Mouse (Mus musculus): ENCODE results near the gene Il25.
"Not testable (repeated sequence)": the region's sequence is repeated elsewhere in the genome, so short reads cannot be mapped to it uniquely, and the experiment has no call there.

Il25 gene

GRCm38 (mm10) chr14:54951587-54951986, 19.1 kb downstream of the Il25 start:
- no peak for DNase-seq (ENCODE audit: low read depth in 1 of 2, low spot score in 2 of 2)

GRCm38 (mm10) chr14:54953664-54954206, 21.2 kb downstream of the Il25 start:
- DNase-seq (ENCODE audit: low read depth in 1 of 2, low spot score in 2 of 2) = no peak

GRCm38 (mm10) chr14:54954474-54954873, 22.0 kb downstream of the Il25 start:
- DNase-seq (ENCODE audit: low read depth in 1 of 2, low spot score in 2 of 2) = no peak

GRCm38 (mm10) chr14:54955481-54955880, 23.0 kb downstream of the Il25 start:
- no peak for DNase-seq (ENCODE audit: low read depth in 1 of 2, low spot score in 2 of 2)

DNA sequence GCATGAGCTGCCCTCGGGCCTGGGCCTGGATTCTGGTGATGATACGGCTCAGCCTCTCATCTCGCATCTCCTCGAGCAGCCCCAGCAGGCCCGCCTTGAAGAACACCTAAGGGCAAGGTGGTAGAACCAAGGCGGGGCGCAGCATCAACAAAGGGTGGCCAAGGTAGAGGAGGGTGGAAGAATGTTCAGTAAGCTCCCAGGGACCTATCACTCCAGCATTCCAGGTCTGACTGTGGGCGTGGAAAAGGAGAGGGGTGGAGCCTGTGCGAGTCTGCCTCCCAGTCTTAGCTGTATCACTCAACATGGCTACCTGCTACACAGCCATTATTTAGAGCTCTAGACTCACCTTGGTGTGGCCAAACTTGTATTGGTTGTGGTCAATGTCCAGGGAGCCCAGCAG, 24.0 kb downstream of the Il25 start:
- DNase-seq (ENCODE audit: low read depth in 1 of 2, low spot score in 2 of 2) = no peak

GRCm38 (mm10) chr14:54958503-54958902, 26.0 kb downstream of the Il25 start:
- DNase-seq (ENCODE audit: low read depth in 1 of 2, low spot score in 2 of 2) = no peak

- DNase-seq (ENCODE audit: low read depth in 1 of 2, low spot score in 2 of 2) = no peak
Measured at GRCm38 (mm10) chr14:54959197-54959596, 26.7 kb downstream of the Il25 start.

DNA sequence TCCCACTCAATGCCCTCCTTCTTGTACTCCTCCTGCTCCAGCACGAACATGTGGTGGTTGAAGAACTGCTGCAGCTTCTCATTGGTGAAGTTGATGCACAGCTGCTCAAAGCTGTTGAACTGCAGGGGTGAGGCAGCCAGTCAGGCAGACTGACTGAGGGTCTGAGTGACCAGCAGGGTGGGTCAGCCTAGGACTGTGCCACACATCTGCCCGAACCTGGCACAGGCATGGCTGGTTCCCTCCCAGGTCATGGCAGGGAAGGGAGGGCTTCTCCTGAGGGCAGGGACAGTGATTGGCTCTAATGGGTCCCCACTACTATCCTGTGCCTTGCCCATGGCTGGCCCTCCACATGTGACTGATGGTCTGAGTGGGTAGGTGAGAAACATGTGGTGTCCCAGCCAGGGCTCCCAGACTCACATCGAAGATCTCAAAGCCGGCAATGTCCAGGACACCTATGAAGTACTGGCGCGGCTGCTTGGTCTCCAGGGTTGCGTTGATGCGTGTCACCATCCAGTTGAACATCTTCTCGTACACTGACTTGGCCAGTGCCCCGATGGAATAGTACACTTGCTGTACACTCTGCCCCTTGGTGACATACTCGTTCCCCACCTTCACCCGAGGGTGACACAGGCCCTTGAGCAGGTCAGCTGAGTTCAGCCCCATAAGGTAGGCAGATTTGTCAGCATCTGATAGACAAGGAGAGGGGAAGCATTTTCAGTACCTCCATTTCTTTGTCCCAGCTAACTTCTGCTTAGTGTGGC, 27.5 kb downstream of the Il25 start:
- DNase-seq (ENCODE audit: low read depth in 1 of 2, low spot score in 2 of 2) = not testable (repeated sequence)

GRCm38 (mm10) chr14:54960769-54961168, 28.3 kb downstream of the Il25 start:
- DNase-seq (ENCODE audit: low read depth in 1 of 2, low spot score in 2 of 2) = no peak

DNA sequence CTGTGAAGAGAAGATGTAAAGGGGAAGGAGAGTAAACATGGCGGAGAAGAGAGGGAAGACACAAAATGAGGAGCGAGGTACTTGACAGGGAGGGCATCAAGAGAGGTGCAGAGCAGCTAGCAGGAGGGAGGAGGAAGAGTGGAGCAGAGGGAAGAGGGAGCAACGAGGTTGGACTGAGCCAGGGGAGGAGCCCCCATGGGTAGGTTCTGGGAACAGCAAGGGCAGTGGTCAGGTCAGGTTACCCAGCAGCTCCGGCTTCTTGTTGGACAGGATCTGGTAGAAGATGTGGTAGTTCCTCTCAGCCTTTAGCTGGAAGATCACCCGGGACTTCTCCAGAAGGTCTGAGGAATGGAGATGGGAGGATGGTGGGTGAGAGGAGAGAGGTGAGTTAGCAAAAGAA, 29.0 kb downstream of the Il25 start:
- DNase-seq (ENCODE audit: low read depth in 1 of 2, low spot score in 2 of 2) = no peak

GRCm38 (mm10) chr14:54962714-54963113, 30.2 kb downstream of the Il25 start:
- DNase-seq (ENCODE audit: low read depth in 1 of 2, low spot score in 2 of 2) = no peak

- DNase-seq (ENCODE audit: low read depth in 1 of 2, low spot score in 2 of 2) = no peak
Measured at GRCm38 (mm10) chr14:54963727-54964126, 31.2 kb downstream of the Il25 start.

DNA sequence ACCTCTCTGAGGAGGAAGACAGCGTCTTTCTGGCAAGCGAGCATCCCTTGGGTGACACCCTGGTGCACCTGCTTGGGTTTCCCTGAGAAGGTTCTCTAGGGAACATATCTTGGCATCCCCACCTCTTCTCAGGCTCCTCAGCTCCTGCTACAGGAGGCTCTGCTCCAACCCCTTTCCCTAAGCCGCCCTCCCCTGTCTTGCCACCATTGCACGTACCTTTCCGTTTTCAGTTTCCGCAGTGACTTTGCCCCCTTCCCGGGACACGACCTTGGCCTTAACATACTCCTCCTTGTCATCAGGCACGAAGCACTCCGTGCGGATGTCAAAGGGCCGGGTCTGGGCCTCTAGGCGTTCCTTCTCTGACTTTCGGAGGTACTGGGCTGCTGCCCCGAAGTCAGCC, 32.5 kb downstream of the Il25 start:
- no peak for DNase-seq (ENCODE audit: low read depth in 1 of 2, low spot score in 2 of 2)

- DNase-seq (ENCODE audit: low read depth in 1 of 2, low spot score in 2 of 2) = no peak
Measured at GRCm38 (mm10) chr14:54965631-54966030, 33.1 kb downstream of the Il25 start.

GRCm38 (mm10) chr14:54966320-54966977, 34.0 kb downstream of the Il25 start, which contains the start of gene Myh6:
Gene Myh6, minus strand, starts transcription at chr14:54966927.
- no peak for DNase-seq (ENCODE audit: low read depth in 1 of 2, low spot score in 2 of 2)

DNA sequence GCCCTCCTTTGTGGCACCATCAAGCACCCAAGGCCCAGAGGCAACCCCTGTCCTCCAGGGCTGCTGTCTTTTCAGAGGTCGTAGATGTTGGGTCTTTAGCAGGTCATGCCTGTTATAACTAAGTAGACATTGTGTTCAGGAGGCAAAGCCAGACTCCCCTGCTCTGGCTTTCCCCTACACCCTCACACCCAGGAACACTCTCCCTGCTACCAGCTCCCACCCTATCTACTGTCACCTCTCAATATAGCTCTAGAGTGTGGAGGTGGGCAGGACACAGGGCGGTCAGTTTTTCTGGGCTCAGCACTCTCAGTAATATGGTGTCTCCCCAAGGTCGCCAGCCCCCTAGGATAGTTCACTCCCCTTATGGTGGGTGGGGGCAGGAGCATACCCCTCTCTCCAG, 35.4 kb downstream of the Il25 start:
- no peak for DNase-seq (ENCODE audit: low read depth in 1 of 2, low spot score in 2 of 2)

GRCm38 (mm10) chr14:54968344-54968743, 35.8 kb downstream of the Il25 start:
- no peak for DNase-seq (ENCODE audit: low read depth in 1 of 2, low spot score in 2 of 2)

DNA sequence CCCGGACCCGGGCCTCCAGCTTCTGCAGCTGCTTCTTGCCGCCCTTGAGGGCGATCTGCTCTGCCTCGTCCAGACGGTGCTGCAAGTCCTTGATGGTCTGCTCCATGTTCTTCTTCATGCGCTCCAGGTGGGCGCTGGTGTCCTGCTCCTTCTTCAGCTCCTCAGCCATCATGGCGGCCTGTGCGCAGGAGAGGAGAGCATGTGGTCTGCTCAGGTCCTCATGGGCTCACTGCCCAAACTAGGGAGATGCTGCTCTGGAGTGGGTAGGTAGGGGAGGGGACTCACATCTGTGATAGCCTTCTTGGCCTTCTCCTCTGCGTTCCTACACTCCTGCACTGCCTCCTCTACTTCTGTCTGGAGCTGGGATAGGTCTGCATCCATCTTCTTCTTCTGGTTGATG, 40.3 kb downstream of the Il25 start:
- DNase-seq (ENCODE audit: low read depth in 1 of 2, low spot score in 2 of 2) = not testable (repeated sequence)

- DNase-seq (ENCODE audit: low read depth in 1 of 2, low spot score in 2 of 2) = no peak
Measured at GRCm38 (mm10) chr14:54974068-54974791, 41.7 kb downstream of the Il25 start.

DNA sequence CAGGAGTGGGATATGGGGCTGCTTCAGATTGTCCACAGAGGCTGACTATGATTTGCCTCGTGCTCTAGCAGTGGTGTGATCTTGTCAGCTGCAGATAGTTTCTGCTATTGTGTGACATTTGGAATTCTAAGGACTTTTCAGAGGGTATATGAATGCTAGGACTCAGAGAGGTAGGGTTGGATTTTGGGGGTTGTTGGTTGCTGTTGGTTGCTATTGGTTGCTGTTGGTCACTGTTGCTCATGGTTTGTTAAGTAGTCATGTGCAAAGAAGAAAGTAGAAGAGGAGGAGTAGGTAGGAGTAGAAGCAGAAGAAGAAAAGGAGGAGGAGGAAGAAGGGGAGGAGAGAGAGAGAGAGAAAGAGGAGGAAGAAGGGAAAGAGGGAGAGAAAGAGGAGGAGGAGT, 44.1 kb downstream of the Il25 start, which contains the start of gene Gm17428:
TSS of gene Gm17428 (plus strand) at position 301 of the 400 bp plus-strand sequence.
- no peak for DNase-seq (ENCODE audit: low read depth in 1 of 2, low spot score in 2 of 2)

GRCm38 (mm10) chr14:54978664-54979063, 46.2 kb downstream of the Il25 start:
- no peak for DNase-seq (ENCODE audit: low read depth in 1 of 2, low spot score in 2 of 2)

GRCm38 (mm10) chr14:54981934-54982333, 49.4 kb downstream of the Il25 start:
- no peak for DNase-seq (ENCODE audit: low read depth in 1 of 2, low spot score in 2 of 2)
